Mouse (Mus musculus) thymus, postnatal 36 days (tissue): Measurements from ENCODE around the gene D830030K20Rik.
"Not testable (repeated sequence)": the region's sequence is repeated elsewhere in the genome, so short reads cannot be mapped to it uniquely, and the experiment has no call there.

Experiments
- DNase-seq, 2 experiments: peaks; one replicate each; pipeline ENCODE4 v3.0.0; 2022; ENCODE audit warnings: mixed read lengths in 2 of 2

The D830030K20Rik gene

GRCm38 (mm10) chr14:3208272-3209152 lies at the start of gene D830030K20Rik:
TSS of gene D830030K20Rik (plus strand) at chr14:3208488.
- not testable (repeated sequence) for DNase-seq

GRCm38 (mm10) chr14:3187955-3188354 lies 20.3 kb upstream of the D830030K20Rik start, which contains the start of gene Gm5795:
TSS of gene Gm5795 (plus strand) at chr14:3188255.
- not testable (repeated sequence) for DNase-seq

GRCm38 (mm10) chr14:3209367-3209766 lies 1.1 kb downstream of the D830030K20Rik start:
- not testable (repeated sequence) for DNase-seq

- peak in 1 of 2 experiments; percentile 0 for DNase-seq
These were observed 54.2 kb downstream of the D830030K20Rik start for GRCm38 (mm10) chr14:3262531-3262930.
